Mouse (Mus musculus) cerebellum, adult (tissue): ENCODE measurements around the gene Spry2.

ENCODE experiments used
- ATAC-seq: cut with Nextera tagmentation; 2 replicates; pipeline ENCODE4 v1.9.2; 2017; ENCODE audit warnings: mild to moderate bottlenecking, moderate library complexity, mixed read lengths; ENCODE audit not compliant: insufficient number of reproducible peaks, low FRiP score, low TSS enrichment

Gene Spry2

DNA sequence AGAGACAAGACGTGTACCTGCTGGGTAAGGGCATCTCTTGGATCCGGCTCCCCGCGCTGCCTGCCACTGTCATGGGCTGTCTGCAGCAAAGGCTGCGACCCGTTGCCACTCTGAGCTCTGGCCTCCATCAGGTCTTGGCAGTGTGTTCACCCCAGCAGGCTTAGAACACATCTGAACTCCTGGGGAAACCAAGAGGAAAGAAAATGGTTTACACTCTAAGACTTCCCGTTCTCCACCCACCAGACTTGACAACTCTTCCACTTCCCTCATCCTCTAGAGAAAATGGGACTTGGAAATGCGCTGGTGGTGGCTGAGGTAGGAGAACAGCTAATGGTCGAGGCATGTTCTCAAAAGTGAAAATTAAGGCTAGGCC, 3.0 kb downstream of the Spry2 start:
- ATAC-seq: no peak

DNA sequence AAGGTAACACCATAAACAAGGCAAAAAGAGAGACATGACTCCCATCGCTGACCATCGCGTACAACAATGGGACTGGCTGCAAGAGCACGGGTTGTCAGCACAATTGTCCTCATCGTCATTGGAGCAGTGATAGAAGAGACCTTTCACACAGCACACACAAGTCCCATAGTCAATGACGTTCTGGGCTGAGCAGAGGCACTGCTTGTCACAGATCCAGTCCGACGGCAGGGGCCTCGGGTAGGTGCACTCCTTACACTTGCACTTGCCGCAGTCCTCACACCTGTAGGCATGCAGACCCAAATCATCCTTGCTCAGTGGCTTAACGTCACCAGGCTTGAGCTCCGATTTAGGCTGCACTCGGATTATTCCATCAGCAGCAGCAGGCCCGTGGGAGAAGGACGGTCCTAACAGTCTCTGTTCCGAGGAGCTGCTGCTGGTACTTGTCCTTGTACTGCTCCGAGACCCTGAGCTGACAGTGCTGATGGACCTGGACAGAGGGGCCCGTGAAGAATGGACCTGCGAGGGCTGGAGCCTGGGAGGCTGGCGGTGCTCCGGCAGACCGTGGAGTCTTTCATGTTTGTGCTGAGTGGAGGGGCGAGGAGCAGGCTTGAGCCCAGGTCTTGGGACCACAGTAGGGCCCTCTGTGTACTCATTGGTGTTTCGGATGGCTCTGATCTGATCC, 3.5 kb downstream of the Spry2 start:
- no peak for ATAC-seq

DNA sequence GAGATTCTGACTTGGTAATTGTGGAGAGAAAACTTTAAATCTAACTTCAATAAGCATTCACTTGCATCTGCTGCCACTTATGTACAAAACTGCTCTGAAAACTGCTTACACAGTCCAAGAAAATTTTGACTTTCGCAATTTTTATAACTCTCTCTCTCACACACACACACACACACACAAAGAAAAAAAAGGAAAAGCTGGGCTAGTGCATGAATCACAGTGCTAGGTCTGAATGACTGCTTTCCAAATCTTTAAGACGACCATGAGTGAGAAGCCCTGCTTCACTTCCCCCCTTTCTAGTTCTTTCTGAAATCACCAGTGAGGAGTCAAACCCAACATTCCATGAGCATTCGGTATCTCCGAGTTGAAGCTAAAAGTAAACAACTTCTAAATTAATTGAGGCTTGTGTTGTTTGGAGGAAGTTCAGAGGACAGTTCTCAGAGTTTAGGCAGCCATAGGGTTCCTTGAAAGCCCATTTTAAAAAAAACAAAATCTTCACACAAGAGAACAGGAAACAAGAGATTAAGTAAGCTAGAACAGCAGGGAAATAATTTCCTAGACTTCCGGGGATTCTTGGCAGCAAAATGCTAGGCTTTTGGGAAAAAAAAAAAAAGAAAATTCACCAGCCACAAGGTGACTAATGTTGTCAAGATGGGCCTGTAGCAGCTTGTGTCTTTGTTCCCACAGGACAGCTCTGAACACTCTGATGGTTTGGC, 5.9 kb downstream of the Spry2 start:
- no peak for ATAC-seq

DNA sequence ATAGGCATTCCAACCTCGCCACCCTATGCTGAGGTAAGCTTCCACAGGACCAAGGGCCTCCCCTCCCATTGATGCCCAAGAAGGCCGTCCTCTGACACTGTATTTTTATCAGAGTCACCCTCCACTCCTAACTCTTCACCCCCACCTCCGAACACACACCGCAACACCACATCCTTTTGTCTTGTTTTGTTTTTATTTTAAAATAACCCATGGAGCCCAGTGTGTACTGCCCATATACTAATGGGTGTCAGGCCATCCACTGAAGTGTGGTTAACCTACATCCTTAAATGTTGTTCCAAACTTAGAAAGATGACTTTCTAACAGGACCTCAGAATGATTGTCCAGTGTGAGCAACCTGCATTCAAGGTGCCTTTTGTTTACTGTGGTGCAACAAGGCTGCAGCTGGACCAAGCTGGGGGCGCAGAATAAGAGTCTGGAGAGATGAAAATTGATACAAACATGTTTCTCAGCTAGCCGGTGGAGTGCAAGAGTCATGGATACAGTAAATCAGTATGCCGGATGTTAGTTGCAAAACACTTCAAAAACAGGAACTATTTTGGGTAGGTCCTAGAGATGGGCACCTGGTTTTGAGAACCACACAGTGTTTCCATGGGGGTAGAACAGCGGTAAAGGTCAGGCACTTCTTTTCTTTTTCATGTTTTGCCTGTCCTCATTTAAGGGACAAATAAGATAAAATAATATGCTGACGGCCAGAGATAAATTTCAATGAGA, 9.8 kb downstream of the Spry2 start:
- no peak for ATAC-seq

DNA sequence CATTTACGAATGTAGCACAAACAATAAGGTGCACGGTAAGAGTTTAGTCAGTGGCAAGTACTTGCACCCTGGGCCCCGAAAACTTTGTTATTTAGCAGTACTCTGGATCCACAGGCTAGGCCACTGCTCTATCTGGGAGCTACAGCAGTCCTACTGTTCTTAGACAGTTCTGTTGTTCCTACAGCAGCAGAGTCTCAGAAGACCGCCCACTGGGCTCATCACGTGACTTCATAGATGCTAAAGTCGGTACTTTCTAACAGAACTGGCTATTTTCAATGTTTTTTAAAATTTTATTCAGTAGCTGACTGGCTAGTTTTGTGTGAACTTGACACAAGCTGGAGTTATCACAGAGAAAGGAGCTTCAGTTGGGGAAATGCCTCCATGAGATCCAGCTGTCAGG, 11.4 kb downstream of the Spry2 start:
- no peak for ATAC-seq

DNA sequence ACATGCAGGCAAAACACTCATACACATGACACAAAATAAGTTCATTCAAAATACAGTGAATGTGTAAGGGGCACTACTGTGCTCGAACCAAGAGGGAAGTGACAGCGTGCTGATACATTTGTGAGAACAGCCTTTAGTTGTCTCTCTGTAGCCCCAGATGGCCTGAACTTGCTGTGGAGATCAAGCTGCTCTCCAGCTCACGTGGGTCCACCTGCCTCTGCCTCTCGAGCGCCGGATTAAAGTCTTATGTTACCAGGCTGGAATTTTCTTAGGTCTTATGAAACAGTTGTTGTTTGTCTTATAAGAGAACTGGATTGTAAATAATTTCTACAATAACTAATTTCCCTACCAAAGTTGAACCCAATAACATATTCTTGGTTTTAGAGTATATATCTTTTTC, 13.4 kb downstream of the Spry2 start:
- ATAC-seq: no peak

DNA sequence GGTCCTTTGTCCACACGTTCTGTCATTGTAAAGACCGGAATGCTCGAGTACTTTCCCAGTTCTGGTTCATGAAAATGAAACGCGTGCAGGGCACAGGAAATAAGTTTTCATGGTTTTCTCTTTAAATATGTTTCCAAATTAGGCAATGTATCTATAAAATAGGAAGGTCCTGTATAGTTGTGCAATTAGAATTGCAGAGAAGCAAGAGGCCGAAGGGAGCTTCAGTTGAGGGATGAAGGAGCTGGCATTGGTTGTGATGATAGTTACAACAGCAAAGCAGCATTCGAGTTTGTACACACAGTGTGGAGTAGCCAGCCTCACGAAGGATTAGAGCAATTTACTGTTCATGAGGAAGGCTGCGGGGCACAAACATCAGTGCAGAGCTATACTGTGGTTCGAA, 18.3 kb downstream of the Spry2 start:
- ATAC-seq: no peak

DNA sequence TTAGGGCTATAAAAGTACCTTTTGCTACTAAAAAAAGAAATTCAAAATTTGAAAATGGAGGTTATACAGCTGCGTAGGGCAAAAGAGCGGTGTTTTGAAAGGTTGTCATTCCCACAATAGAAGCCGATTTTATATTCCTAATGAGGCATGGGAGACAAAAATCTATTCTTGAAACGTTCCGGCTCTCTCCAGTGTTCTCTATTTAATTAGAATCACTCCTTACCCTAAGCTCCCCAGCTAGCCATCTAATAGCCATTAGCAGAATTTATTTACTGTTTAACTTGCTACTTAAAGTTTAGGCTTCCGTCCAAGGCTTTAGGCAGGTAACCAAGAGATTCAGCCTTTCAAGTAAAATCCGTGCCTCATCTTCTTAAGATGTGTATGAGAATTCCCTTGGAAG, 20.2 kb downstream of the Spry2 start:
- ATAC-seq: no peak

DNA sequence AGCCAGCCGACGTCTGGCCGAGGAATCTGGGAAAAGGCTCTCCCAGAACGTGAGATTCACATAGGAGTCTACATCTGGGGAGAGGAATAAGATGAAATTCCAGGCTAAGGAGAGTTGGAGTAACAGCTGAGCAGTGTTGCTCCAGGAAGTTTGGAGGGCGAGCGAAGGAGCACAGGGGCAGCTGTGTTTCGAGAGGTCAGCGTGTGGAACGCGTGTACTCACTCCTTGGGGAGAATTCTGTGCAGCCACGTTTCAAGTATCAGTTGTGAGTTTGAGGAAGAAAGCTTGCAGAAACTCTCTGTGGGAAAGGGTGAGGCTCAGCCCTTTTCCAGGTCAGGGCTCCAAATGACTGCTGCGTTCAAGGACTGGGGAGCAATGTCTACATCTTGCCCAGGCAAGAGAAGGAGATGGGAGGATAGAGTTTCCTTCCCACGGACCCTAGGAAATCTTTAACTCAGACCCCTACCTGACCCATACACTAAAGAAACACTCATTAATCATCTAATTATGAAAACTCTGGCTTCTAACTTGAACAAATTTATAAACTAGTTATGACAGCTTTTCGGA, 26.2 kb downstream of the Spry2 start:
- ATAC-seq: no peak

DNA sequence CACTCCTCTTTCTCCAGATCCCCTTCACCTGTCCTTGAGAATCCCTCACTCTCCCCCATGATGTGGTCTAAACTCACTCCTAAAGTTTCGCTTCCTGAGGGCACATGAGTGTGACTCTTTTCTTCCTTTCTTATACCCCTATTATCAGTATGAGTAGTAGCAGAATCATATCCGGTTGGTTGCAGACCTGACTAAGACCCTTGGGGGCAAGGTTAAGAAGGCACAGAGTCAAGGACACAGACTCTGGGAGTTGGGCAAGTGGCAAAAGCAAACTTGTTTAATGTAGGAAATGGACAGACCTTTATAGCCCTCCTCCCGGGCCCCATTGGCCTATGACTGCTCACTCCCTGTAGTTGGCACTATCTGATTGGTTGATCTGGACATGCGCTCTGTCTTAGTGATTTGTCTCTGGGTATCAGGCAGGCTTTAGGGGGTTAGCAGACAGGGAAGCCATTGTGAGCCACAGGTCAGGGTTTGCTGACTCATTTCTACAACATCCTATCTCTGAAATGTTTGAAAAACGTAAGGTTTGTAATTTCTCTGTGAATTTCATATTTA, 31.2 kb downstream of the Spry2 start:
- no peak for ATAC-seq

DNA sequence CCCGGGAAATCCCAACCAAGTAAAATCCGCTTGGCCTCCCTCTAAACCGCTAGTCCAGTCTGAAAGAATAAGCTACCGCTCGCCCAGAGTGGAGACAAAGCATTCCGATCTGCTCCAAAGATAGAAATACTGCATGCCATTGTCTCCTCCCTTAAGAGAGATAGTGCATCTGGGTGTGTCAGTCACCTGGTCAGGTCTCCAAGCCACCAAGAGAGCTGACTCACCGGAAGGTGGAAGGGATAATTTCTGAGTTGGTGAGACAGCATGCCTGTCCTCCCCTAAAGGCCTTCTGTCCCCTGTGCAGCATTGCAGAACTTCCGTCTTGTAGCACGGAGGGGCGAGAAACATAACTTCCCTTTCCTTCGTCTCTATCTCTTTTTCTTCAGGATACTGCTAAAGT, 34.4 kb downstream of the Spry2 start:
- ATAC-seq: no peak

DNA sequence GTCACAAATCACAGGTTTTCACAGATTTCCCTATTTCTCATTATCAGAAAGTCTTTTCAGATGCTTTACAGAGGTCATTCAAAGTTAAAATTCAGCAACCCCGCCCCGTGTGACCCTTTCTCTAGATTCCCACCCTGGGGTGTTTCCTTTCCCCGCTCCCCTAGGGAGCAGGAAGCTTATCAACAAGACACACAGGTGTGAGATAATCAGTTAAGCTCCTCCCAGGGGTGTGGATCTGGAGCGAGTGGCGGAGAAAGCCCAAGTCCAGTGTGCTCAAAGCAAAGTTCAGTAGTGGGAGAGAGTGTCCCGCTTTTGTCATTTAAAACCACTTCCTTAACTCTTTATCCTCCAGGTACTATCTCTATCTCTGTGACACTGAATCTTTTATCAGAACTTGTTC, 35.7 kb downstream of the Spry2 start:
- ATAC-seq: no peak

DNA sequence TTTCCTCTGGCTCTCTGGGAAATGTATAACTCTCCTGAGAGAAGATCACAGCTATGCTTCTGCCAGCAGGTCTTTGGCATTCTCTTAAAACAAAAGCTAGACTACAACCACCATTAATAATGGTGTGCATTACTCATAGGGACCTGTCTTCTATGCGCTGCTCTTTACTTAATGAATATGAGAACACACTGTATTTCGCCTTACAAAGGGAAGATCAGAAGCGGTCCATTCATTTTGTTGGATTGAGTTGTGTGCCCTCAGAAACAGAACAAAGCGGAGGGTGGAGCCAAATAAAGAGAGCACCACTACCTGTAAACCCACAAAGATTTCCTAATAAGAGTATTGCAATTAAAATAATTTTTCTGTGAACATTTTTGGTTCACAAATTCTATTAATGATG, 36.3 kb downstream of the Spry2 start:
- no peak for ATAC-seq

DNA sequence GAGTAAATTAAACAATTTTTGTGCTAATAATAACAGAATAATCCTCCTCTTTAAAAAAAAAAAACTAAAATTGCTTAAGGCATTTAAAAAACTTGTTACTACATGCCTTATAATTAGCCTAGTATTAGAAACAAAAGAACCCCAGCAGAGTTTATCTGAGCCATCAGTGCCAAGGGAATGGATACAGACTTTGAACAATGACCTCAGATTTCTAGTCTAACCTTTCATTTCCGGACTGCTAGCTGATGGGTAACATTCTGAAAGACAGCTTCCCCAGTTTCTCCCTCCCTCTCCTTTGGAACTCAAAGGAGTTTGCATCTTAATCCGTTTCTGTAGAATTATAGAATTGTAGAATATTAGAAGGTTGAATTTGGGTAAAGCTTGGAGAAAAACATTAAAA, 36.7 kb downstream of the Spry2 start:
- ATAC-seq: no peak

DNA sequence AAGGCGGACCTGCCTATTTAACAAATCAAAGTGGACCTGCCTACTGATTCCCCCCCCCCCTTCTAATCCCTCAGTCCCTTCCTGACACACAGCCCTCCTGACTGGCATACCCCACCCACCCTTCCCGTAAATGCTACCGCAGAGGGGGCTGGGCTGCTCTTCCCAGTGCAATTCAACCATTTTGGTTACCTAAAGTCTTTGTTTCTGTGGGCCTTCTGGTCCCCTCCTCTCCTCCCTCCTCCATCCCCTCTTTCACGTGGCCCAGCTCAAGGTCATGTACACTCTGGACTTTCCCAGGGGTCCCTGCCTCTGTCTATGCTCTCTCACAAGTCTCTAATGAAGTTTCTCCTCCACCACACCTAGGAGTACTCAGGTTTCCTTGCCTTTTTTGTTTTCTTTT, 37.3 kb downstream of the Spry2 start:
- no peak for ATAC-seq

DNA sequence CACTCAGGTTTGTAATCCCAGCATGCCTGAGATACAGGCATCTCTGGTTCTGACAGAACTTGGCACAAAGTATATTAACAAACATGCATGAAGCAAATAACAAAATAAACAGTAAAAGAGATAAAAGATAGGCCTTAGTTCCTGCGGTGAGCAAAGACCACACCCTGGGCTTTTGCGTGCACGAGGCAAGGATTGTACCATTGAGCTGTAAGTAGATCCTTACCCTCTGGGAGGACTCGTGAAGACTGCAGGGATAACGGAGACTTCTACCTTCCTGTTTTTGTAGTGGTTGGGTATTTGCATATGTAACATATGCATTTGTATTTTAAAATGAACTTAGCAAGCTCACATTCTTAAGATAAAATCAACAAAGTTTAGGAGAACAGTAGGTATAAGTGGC, 37.7 kb downstream of the Spry2 start:
- ATAC-seq: no peak

DNA sequence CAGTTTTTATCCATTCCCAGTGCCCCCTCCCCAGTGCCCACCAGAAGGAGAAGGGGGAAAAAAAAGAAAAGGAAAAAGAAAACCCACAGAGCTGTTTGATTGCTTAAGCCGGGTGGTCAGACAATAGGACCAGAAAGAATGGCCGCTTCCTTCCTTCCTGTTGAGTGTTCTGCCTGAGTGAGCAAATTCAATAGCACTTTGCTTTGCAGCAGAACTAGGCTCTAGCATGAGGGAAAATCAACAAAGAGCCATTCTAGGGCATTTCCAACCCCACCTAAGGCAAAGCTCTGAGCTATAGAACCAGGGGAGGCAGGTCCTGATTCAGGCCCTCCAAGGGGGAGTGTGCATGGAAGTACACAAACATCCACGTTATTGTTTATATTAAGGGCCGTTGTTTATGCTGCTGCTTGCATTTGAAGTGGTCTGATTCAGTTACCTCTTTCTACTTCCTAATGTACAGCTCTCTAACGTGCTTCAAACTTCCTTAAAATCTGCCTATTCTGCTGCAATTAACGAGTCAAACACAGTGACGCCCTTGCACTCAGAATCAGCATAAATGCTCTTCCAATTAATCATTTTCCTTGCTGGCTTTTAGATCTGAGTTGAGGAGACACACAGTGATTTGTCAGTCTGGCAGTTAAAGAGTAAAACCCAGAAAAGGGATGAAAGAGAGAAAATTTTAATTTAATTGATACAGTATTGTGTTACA, 45.1 kb downstream of the Spry2 start:
- no peak for ATAC-seq
